Mouse (Mus musculus) layer of hippocampus, postnatal 14 days (tissue): ENCODE results near the gene Tex101. TPM values are rescaled to one million over a fixed set of nuclear protein-coding genes. Genes with fewer than 3 reads are reported as not detected.
"Not testable (repeated sequence)": the region's sequence is repeated elsewhere in the genome, so short reads cannot be mapped to it uniquely, and the experiment has no call there.

Experiments used
- DNase-seq, 2 experiments: peaks; one replicate each; pipeline ENCODE4 v3.0.0; 2021 to 2022; ENCODE audit warnings: low spot score in 2 of 2, mixed read lengths in 1 of 2
- total RNA-seq, 2 experiments: library from RNA; stranded (reverse); gene quantifications; 2 replicates each; pipeline ENCODE4 v1.2.3; 2021

Gene Tex101
- total RNA-seq, 2 experiments from 2014 or later: not detected

DNA sequence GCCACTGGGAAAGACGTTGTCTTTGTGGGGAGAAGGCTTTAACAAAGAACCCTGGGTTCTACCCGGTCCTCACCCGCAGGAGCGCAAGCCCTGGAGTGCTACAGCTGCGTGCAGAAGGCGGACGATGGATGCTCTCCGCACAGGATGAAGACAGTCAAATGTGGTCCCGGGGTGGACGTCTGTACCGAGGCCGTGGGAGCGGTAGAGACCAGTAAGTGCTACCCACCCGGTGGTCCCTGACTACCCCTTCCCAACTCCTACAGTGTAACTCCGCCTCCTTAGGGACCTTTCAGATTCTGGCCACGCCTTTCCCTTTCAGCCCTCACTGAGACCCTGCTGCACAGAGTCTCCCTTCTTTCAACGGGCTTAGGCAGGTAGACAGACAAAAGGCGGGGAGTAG lies 39.4 kb downstream of the Tex101 start:
- no peak for DNase-seq

DNA sequence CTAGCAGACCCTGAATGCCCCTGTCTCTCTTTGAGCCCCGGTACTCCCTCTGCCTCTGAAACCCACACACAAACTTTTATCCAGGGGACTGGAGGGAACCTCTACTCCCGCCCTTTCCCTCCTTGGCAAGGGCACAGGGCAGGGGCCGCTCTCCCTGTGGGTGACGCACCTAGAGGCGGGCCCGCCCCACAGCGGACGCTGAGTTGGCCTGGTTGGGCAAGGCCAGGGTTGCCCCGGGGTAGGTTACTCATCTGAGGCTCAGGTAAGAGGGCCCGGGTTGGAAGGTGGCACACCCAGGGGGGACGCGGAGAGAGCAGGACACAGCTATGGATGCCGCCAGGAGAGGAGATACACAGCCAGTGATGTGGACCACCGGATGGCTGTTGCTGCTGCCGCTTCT lies 40.2 kb downstream of the Tex101 start, which contains the start of gene Lypd3:
Gene Lypd3, plus strand, starts transcription at position 287 of the 400 bp plus-strand sequence.
- DNase-seq: no peak

DNA sequence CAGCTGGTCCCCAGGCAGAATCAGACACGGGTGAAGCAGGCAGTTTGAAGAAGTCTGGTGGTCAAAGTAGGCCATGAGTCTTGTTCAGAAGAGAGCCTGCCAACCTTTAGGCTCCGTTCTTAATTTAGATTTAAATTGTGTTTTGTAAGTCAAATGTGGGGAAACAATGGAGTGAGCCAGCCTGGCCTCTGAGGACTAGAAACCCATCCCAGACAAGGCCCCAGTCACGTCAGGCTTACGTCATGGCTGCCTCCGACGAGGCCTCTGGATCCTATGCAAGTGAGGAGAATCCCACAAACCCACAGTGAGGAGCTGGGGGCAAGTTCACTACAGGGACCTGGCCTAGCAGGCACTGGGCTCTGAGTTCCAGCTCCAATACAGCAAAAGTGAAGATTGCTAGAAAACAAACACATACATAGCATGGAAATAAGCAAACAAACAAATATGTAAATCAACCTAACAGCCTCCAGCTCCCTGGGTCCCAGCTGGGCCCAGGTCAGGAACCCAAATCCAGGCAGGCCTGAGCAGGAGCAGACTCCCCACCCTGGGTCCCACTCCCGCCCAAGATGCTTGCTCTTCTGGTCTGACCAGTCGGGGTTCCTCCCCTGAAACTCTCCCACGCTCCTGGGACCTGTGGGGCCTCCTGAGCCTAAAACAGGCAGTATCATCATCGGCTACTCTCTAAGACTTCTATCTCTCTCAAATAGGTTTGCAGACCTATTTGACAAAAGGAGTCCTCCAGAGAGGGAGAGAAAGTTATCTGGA lies 46.2 kb downstream of the Tex101 start:
- DNase-seq: no peak

DNA sequence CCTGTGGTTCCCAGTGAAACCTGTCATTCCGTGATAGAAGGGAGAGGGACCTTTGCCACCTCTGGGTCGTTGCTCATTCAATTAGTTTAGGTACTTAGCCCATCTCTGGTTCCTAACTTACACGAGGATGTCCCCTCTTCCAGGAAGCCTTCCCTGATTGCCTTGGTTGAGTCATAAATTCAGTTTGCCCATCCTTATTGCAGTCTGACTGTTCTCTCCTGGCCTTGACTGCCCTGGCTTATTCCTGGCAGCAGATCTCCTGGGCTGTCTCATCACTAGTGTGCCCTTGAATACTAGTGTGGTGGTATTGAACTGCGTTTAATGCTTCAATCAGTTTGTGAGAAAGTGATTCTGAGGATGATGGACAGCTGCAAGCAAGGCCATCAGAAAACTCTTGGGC lies 46.8 kb downstream of the Tex101 start:
- DNase-seq: no peak

DNA sequence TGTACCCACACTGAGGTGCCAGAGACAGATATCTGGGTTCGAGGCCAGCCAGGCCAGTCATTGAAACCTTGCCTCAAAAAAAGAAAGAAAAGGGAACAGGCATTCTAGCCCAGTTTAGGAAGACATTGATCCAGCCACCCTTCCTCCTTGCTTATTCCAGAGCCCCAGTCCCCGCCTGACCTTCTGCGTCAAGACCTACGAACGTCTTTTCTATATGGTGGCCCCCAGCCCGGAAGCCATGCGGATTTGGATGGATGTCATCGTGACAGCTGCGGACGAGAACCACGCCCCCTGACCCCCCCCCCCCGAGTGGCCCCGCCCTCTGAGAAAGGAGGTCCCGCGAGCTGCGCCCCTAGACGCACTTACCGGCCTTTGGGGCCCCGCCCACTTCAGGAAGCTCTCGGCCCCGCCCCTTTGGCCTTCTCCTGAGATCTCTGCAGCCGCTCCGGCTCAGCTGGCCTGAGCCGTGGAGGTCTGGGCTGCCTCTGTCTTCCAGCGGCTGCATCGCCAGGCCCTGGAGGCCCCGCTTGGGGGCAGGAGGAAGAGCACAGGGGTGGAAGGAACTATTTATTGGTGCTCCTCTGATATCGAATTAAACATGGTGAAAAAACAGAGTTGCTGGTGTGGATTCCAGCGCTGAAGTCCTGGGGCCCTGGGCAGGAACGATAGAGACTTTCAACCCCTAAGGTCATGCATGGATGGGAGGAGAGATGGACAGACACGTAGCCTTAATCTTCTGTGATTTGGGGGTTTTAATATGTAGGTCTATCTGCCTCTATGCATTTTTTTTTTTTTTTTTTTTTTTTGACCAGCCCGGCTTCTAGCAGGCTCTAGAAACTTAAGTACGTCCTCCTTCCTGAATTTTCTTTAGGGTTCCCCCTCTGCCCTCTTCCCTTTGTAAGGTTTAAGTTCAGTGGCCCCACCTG lies 47.5 kb downstream of the Tex101 start:
- DNase-seq: peak; percentile 28 to 51

DNA sequence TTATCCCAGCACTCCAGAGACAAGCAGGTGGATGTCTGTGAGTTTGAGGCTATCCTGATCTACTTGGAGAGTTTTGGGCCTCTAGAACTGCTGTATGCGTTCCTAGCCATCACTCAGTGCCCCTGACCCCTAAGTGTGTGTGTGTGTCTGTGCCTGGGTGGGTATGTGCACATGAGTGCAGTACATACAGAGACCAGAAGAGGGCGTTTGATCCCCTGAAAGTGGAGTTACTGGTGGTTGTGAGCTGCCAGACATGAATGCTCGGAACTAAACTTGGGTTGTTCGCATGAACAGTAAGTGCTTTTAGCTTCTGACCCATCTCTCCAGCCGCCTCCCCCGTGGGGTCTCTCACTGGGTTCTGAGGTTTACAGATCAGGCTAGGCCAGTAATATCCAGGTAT lies 53.5 kb downstream of the Tex101 start:
- DNase-seq: no peak

DNA sequence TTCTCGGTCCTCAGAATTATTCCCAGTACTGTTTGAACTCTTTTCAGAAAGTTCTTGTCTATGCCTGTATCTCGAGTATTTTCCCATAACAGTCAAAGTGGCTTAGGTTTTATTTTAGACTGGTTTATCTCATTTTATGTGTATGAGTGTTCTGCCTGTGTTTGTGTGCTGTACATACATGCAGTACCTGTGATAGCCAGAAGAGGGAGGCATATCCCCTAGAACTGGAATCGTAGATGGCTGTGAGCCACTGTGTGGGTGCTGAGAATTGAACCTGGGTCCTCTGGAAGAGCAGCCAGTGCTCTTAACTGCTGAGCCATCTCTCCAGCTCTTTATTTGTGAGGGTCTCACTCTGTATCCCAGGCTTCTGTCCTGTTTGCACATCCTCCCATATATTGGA lies 55.3 kb downstream of the Tex101 start:
- no peak for DNase-seq

DNA sequence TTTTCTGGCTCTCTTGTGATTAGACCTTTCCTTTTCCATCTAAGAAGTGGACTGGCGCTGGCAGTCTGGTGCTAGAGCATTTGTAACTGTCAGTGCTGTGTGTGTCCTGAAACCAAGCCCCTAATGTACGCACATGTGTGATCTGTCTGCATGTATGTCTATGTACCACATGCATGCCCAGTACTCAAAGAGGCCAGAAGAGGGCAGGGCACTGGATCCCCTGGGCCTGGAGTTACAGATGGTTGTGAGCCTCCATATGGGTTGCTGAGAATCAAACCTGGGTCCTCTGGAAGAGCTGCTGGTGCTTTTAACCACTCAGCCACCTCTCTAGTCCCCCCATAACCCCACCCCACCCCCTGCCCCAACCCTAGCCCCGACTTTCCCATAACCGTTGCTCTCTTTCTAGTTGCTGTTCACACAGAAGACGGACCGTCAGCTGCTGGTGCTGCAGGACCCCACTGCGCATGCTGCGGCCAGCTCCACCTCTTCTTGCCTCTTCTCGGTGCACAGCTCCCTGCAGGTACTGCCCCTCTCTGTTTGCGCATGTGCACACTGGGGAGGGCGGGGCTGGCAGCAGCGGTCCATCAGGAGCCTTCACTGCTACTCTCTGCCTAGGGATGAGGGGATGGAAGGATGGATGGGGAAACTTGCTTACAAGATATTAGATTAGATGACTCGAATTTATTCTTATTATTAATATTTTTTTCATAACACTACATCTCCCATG lies 56.6 kb downstream of the Tex101 start:
- no peak for DNase-seq

DNA sequence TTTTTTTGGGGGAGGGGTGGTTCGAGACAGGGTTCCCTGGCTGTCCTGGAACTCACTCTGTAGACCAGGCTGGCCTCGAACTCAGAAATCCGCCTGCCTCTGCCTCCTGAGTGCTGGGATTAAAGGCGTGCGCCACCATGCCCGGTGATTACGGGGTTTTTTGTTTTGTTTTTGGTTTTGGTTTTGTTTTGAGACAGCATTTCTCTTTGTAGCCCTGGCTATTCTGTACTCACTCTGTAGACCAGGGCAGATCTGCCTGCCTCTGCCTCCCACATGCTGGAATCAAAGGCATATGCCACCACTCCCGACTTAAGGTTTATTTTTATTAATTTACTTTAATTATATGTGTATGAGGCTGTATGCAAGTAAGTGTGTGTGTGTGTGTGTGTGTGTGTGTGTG lies 58.1 kb downstream of the Tex101 start:
- not testable (repeated sequence) for DNase-seq

Other genes starting within 250 kb of the Tex101 start
- gene Irgc1, start 224.4 kb downstream of the Tex101 start, total RNA-seq: not detected
- 1 to 10 TPM in 1 of 2 experiments, under 1 TPM in 1; 0.76 to 1.0 TPM for gene Plaur, start 214.2 kb downstream of the Tex101 start, total RNA-seq
- gene Cadm4, start 194.7 kb downstream of the Tex101 start, total RNA-seq: 100 to 1,000 TPM; 220 to 227 TPM
- 10 to 100 TPM; 38.1 to 43.3 TPM for gene Zfp428, start 169.7 kb downstream of the Tex101 start, total RNA-seq
- gene AC161166.1, start 164.2 kb downstream of the Tex101 start, total RNA-seq: not detected
- 10 to 100 TPM; 87.5 to 89.7 TPM for gene Irgq, start 146.0 kb downstream of the Tex101 start, total RNA-seq
- gene Pinlyp, start 130.6 kb downstream of the Tex101 start, total RNA-seq: not detected
- gene Xrcc1, start 130.4 kb downstream of the Tex101 start, total RNA-seq: 10 to 100 TPM; 41.0 to 46.8 TPM
- 1 to 10 TPM; 8.2 to 8.6 TPM for gene Ethe1, start 89.1 kb downstream of the Tex101 start, total RNA-seq
- 1 to 10 TPM; 5.8 to 6.3 TPM for gene Zfp575, start 89.0 kb downstream of the Tex101 start, total RNA-seq
- gene Phldb3, start 65.9 kb downstream of the Tex101 start, total RNA-seq: under 1 TPM; 0.28 to 0.60 TPM
- 1 to 10 TPM; 1.2 to 1.3 TPM for gene Lypd3, start 40.1 kb downstream of the Tex101 start, total RNA-seq
- gene BC049730, start 32.6 kb upstream of the Tex101 start, total RNA-seq: not detected
- not detected for gene Gm4763, start 50.2 kb upstream of the Tex101 start, total RNA-seq
- not detected for gene Cd177, start 83.6 kb upstream of the Tex101 start, total RNA-seq
- not detected for gene Ceacam10, start 100.5 kb upstream of the Tex101 start, total RNA-seq
- gene Gm9844, start 185.5 kb upstream of the Tex101 start, total RNA-seq: 1 to 10 TPM; 1.3 to 2.1 TPM
- not detected for gene Lypd4, start 193.3 kb upstream of the Tex101 start, total RNA-seq
- not detected for gene Dmrtc2, start 193.4 kb upstream of the Tex101 start, total RNA-seq
- gene Rps19, start 207.7 kb upstream of the Tex101 start, total RNA-seq: 100 to 1,000 TPM; 452 TPM
- under 1 TPM; 0.37 to 0.43 TPM for gene Cd79a, start 220.7 kb upstream of the Tex101 start, total RNA-seq
- 10 to 100 TPM; 78.2 to 82.2 TPM for gene Arhgef1, start 226.2 kb upstream of the Tex101 start, total RNA-seq